Mouse (Mus musculus): ENCODE results near the gene Aplf.
"Not testable (repeated sequence)": the region's sequence is repeated elsewhere in the genome, so short reads cannot be mapped to it uniquely, and the experiment has no call there.

The Aplf gene

DNA sequence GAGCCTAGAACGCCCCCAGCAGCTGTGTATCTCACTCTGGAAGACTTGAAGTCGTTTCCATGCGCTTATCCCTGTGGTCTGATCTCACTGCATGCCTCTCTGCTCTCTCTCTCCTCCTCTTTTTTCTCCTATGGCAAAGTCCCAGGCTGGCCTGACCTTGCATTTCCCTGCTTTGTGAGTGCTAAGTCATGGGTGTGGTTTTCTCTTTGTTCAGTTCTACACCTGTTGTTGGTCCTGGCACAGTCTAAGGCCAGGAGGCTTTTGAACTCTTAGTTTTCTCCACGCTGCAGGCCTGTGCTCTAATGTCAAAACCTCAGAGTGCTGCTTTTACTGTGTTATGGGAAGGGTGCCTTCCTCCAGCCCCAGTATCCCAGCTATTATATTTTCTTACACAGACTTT is 39.8 kb downstream of the Aplf start:
- in situ Hi-C loops (cut with MboI, MseI) = no loop called here

DNA sequence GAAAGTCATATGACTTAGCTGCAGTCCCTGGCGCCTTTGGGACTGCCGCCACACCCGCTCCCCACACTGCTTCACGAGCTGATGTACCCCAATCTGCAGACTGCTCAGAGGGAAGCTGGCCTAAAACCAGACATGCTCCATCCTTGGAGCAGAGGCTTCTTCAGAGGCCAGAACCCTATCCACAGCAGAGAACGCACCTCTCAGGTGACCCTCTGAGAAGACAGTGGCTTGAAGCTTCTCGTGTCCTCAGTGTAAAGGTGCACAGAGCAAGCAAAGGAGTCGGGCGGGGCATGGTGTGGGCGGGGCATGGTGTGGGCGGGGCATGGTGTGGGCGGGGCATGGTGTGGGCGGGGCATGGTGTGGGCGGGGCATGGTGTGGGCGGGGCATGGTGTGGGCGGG is 43.1 kb downstream of the Aplf start:
- in situ Hi-C loops (cut with MboI, MseI) = not testable (repeated sequence)

DNA sequence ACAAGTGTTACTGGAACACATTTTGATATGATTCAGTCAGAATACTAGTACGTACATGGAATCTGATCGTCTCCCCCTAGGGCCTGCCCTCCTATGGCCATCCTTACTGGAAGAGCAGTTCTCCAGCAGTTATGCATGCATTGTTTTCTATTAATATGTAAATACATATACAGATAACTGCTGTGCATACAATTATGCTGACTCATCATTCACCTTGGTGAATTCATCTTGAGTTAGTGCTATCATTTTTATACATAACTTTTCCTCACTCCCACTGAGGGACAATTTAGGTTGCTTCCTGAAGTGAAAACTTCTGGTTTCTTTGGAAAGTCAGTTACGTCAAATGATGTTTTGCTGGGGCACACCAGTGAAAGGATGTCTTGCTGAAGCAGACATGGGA is 48.8 kb downstream of the Aplf start:
- in situ Hi-C loops (cut with MboI, MseI) = no loop called here

DNA sequence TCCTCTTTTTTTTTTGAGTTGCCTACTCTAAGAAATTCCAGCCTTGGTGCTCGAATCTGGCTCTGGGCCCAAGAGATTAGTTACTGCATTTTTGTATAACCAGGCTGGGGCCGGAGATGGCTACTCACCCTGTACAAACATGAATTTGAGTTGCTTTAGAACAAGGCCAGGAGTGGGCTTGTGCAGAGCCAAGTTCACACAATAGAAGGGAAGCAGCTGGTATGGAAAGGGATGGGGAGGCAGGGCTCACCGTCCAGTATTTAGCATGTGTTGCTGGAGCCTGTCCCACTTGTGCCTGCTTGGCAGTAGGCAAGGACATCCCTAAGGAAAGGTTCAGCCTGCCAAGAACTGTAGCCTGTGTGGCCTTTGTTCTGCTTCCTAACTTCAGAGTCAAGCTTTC is 50.7 kb downstream of the Aplf start:
- in situ Hi-C loops (cut with MboI, MseI) = no loop called here

DNA sequence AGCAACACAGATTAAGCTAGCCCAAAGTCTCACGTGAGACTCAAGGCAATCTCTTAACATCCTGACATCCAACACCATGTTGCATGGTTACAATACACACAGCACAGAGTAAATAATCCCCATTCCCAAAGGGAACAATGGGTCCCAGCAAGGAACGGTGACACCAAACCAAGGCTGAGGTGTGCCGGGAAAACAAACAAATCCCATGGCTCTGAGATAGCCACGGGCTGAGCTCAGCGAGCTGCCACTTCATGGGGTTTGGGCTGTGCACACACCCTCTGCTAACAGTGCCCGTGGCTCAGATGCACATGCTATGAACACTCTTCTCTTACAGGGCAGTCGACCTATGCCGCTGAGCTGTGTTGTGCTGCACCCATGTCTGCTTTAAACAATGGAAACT is 54.0 kb downstream of the Aplf start:
- in situ Hi-C loops (cut with MboI, MseI) = no loop called here

DNA sequence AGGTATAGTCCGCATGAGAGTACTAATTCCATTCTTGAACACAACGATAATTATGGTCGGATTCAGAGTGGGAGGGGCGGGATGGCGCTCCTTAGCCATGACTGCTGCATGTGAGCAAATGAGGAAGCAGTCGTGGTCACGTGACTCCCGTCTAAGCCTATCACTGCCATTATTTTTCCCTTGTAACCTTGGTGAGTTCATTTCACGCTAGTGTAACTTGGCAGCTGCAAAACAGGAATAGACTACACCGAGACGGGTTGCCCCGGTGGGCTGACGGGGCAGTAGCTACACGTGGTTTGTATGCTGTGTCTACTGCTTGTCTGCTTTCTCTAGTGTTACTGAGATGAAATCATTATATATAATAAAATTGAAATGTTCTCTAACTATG is 56.3 kb downstream of the Aplf start:
- in situ Hi-C loops (cut with MboI, MseI) = no loop called here

DNA sequence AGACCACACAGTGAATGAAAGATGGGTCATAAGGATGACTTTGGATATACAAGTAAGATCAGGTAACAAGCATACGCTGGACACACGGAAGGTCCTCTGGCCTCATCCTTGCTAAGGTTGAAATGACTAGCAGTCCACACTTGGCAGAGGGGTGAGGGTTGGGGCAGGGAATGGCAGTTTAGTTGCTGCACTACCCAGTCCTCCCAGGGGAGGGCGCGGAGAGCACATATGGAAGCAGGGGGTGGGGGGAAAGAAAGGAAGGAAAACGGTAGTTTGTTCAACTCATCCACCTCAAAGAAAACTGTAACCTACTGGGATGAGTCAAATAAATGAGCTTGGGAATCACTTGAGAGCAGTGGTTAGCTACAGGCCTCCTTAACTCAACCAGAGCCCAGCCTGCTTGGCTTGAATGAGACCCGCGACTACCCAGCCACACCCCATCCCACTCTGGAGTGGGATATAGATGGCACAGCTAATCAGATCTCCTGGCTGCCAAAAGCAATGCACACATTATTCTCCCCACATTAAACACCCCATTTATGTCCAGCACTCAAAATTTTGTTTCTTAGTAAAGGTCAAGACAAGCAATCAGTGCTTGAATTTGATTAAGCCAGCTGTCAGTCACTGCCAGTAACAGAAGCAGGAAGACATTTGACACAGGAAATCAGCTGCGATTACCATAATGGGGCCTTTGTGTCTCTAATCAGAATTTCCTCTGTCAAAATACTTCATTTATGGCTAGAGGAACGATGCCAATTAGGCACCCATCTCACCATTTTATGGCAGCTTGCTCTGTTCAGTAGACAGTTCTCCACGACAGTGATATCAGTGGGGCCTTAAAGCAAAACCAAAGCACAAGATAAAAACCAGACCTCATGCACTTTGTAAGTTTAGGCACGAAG is 56.9 kb downstream of the Aplf start:
- in situ Hi-C loops (cut with MboI, MseI) = no loop called here

DNA sequence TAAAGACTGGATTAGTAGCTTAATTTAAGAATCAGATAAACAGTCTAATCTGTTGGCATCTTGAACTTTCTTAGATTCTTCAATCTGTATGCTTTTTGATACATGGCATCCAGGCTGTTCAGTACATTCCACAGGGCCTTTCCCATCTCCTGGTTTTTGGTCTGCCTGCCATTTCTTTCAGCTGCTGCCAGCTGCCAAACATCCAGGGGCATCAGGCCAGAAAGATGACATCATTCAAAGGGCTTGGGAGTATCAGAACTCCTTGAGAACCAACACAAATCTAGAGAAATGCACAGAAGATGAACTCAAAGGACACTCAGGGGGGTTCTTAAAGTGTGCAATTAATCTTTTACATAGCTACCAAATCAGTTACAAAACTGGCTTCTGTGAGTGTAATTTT is 72.2 kb downstream of the Aplf start:
- in situ Hi-C loops (cut with MboI, MseI) = no loop called here

DNA sequence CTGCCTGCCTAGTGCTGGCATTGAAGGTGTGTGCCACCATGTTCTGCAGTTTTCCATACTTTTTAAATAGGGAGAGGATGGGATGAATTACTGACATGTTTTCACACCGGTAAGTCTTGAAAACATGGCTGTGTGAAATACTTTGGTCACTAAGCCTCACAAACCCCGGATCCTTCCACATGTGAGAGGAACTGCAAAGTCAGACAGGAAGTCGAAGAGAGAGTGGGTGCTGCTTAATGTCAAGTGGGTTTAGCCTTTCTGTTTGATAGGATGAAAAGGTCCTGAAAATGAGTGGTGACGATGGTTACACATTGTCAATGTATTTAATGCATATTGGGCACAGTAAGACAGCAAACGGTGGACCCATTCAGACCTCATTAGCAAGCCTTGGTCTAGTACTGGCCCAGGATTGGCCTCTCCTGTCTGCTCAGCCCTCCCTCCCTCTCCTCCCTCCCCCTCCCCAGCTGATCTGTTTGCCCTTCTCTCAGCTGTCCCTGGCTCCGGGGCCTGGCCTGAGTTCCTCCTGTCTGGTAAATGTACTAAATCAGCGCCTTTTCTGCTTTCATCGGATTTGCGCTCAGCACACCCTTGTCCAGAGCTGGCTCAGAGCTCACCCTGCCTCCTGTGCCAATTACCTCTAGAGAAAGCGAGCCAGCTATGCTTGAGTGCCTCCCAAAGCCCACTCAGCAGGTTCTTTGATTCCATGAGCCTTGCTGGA is 74.7 kb downstream of the Aplf start:
- in situ Hi-C loops (cut with MboI, MseI) = no loop called here

DNA sequence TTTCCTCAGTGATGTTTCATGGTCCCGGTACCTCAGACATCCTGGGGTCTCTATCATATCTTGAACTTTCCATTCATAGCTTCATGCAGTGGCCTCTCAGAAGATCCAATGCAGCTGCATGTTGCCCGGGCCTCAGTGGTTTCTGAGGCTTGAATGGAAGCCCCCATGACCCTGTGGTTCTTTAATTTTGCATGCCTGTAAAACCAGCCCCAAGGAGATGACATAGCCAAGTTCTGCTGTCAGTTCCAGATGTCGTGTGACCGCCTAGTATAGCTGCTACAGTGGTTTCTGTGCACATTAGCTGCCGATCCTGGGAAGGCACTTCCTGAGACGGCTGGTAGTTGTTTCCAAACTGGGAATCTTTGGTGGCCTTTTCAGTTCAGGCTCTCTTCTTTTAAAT is 77.8 kb downstream of the Aplf start:
- in situ Hi-C loops (cut with MboI, MseI) = no loop called here

DNA sequence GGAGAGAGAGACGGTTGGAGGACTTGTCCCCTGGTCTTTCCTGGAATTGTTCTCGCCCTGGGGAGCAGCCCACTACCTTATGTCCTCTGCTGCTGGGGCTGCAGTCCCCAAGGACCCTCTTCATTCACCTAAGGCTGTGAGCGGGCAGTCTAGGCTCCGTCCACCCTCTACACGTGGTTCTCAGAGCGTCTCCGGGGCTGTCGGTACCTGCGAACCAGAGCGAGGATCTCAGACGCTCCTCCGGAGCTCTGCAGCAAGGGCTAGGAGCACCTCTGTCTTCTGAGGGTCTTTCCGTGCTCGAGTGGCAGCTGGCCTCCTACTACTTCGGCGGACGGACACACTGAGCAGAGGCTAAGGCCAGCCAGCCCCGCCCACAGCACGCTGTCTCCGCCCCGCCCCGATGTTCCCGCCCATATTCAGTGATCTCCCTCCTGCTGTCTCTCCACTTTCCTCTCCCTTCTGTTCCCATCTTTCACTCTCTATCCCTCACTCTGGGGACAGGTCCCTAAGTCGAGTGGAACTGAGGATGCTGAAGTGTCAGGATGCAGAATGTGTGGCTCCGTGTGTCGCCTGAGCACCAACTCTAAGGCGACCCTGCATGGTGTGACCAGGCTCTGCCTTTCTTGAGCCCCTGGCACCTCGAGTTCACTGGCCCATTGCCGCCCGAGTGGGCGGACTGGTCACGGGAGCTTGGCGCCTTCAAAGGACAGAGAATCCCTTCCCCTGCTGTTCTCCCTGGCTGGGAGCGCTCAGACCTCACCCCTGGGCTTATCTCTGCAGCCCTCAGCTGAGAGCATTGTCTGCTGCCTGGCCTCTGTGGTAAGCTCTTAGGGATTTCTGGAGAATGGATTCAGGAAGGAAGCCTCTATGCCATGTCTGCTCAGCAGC is 81.4 kb downstream of the Aplf start, which contains the start of gene Prokr1:
Prokr1 (minus strand) TSS at position 350 of the 888 bp plus-strand sequence.
- in situ Hi-C loops (cut with MboI, MseI) = no loop called here

DNA sequence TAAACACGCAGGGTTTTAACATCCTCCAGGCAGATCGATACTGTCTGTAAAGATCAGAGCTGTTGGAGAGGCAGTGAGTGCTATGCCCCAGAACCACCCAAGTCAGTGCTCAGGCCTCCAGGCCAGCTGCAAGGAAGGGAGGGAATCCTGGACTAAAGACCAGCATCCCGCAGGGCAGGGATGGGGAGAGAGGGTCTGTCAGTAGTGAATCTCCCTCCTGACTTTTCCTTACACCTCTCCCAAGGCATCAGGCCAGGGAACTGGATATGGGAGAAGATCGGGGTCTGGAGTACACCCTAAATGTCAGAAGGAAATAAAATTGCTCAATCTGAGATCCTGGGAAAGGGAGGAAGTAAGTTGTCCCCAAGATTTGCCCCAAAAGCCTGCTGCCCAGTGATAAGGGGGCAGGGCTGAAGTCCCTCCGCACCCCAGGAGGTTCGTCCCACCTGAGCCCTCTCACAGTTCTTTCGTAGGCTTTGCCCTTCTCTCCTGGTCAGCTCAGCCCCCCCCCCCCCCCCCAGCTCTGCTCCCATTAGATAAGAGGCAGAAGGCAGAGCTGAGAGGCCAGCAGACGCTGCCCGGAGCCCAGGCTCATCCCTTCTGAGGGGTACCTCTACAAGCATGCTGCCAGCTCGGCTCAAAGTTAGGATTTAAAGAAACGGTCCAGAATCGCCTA is 82.1 kb downstream of the Aplf start:
- in situ Hi-C loops (cut with MboI, MseI) = no loop called here

DNA sequence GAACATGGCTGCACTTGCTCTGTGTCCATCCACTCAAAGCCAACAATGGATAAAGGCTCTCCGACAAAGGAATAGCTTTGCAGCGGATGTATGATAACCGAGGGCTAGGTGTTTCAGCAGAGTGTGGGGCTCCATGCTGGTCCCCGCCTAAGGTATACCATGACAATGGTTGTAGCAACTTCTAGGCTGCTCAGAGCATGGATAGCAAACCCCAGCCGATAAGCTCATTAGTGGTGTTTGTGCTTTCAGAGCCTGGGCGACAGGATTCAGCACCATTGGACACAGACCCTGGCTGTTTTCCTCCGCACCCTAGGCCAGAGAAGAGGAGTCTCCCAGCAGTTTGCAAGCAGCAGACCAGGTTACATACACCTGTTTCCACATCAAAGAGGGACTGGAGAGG is 88.0 kb downstream of the Aplf start:
- in situ Hi-C loops (cut with MboI, MseI) = no loop called here

DNA sequence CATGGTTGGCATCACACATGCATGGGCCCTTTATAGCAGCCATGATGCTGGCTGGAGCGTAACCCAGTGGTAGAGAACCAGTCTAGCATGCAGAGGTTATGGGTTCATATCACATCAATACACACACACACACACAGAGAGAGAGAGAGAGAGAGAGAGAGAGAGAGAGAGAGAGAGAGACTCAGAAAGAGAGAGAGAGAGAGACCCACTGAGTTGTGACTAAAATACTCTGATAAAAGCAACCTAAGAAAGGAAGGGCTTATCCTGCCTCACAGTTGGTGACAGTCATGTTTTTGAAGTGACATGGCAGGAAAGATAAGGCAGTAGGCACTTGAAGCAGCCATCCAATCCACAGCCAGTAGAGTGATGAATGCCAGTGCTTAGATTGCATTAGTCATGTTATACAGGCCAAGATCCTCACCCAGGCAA is 88.8 kb downstream of the Aplf start:
- in situ Hi-C loops (cut with MboI, MseI) = no loop called here

DNA sequence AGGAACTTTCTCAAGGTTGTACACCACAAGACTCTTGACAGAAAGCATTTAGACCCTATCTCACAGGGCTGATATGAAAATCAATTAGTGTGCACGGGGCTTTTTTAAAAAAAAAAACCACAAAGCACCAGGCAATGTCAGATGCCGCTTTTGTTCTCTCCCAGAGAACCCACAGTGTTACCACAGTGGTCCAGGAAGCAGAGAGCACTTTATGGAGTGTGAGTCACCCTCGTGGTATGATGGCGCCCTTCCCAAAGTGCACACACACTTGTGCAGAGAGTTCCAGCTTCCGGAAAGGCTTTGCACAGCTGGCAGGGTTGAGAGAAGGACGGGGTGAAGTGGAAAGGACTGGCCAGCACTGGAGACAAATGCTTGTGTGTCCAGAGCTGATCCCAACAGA is 89.5 kb downstream of the Aplf start:
- in situ Hi-C loops (cut with MboI, MseI) = no loop called here

DNA sequence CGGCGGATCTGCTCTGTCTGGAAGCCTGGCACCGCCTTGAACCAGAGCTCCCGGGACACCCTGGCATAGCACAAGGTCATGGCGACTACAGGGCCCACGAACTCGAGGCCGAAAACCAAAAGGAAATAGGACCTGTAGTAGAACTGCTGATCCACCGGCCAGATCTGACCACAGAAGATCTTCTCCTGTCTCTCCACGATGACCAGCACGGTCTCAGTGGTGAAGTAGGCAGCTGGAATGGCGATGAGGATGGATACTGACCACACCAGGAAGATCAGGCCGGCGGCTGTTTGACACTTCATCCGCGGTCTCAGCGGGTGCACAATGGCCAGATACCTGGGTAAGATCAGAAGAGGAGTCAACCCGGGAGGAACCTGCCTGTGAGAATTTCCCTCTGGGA is 90.4 kb downstream of the Aplf start:
- in situ Hi-C loops (cut with MboI, MseI) = no loop called here

DNA sequence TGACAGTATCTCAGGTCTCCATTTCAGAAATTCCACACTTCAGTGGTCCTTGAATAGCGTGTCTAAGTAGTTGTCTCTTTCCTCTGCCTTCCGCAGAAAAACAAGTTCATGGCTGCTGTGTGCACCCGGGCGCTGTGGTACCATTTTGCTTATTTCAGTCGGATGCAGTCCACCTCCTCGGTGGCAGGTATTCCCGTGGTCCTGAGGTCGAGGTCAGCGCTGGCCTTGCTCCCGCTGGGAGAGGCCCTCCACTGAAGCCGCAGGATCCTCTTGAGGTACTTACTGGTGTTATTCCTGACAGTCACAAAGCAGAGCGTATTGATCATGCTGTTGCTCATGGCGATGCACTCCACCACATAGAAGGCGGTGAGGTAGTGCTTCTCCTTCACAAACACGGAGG is 90.9 kb downstream of the Aplf start:
- in situ Hi-C loops (cut with MboI, MseI) = no loop called here

Data from T-helper 17 cell (primary cell).